ENCODE assay signal across 13 mouse cellular contexts in the genomic region with DNA sequence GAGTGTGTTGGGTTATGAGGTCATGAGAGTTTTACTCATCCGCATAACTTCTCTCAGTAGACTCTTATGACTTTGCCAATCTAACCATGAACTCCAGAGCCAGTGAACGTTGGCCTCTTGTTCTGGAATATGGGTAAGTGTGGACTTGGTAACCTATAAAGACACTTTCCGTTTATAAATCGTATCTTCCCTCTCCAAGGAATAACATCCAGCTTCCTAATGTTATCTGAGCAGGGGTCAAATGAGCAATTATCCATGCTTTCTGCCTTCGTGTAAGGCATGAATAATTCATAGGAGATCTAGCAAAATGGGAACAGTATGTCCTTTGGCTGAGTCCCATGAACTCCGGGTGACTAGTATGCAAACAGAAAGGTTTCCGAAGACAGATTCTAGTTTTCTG. TPM values are rescaled to one million over a fixed set of nuclear protein-coding genes. Genes with fewer than 3 reads are reported as not detected.
"Had no signal": no experiment of that assay in that cellular context is flagged by ENCODE, and none has a peak within 500 bp of the region (broad histone marks: within the 10 kb centered on the region; RNA-seq: fewer than 3 reads in every experiment).

No protein-coding gene starts in this region.

- H3K4me3 ChIP-seq: limb, embryonic 12.5 days; liver, embryonic 15.5 days; midbrain, embryonic 15.5 days; neural tube, embryonic 12.5 days had no signal

- H3K27me3 ChIP-seq: limb, embryonic 12.5 days; liver, embryonic 15.5 days; midbrain, embryonic 15.5 days; neural tube, embryonic 12.5 days had no signal

- H3K4me2 ChIP-seq: limb, embryonic 12.5 days; liver, embryonic 15.5 days; midbrain, embryonic 15.5 days; neural tube, embryonic 12.5 days had no signal

- H3K27ac ChIP-seq: limb, embryonic 12.5 days; liver, embryonic 15.5 days; midbrain, embryonic 15.5 days; neural tube, embryonic 12.5 days had no signal

- H3K9me3 ChIP-seq: liver, embryonic 15.5 days; midbrain, embryonic 15.5 days; neural tube, embryonic 12.5 days had no signal

- DNase-seq: layer of hippocampus, adult 9-11 months; layer of hippocampus, postnatal 36 days; liver; lung, adult 2 months; lung, postnatal 36 days; thymus, adult 18-20 months; thymus, postnatal 14 days had no signal

- H3K4me1 ChIP-seq: limb, embryonic 12.5 days; liver, embryonic 15.5 days; midbrain, embryonic 15.5 days; neural tube, embryonic 12.5 days had no signal

- H3K36me3 ChIP-seq: limb, embryonic 12.5 days; liver, embryonic 15.5 days; midbrain, embryonic 15.5 days; neural tube, embryonic 12.5 days had no signal

- ATAC-seq: intestine, embryonic 16.5 days; lung, postnatal 0 days; midbrain, embryonic 15.5 days had no signal

- H3K9ac ChIP-seq: limb, embryonic 12.5 days; liver, embryonic 15.5 days; midbrain, embryonic 15.5 days; neural tube, embryonic 12.5 days had no signal

RNA-seq across cellular contexts. Expression of a gene that starts 22.7 kb away (rescaled TPM):
- polyA plus RNA-seq: intestine, embryonic 16.5 days; limb, embryonic 12.5 days; liver, embryonic 15.5 days; lung, adult 2 months; lung, postnatal 0 days had no signal
